Mouse (Mus musculus) skeletal muscle tissue, adult 2 months (tissue): Measurements from ENCODE around the gene Nudt17.
"Not testable (repeated sequence)": the region's sequence is repeated elsewhere in the genome, so short reads cannot be mapped to it uniquely, and the experiment has no call there.

Experiments
- DNase-seq: peaks from one replicate; pipeline ENCODE4 v3.0.0-alpha.2; 2012; ENCODE audit warnings: low read depth, low spot score

Gene Nudt17

GRCm38 (mm10) chr3:96671519-96671918, 36.8 kb downstream of the Nudt17 start:
- DNase-seq, result no peak

GRCm38 (mm10) chr3:96669727-96670468, 38.5 kb downstream of the Nudt17 start, which contains the start of gene Ankrd35:
Gene Ankrd35 (plus strand): TSS chr3:96670131.
- peak; percentile 81 for DNase-seq

DNA sequence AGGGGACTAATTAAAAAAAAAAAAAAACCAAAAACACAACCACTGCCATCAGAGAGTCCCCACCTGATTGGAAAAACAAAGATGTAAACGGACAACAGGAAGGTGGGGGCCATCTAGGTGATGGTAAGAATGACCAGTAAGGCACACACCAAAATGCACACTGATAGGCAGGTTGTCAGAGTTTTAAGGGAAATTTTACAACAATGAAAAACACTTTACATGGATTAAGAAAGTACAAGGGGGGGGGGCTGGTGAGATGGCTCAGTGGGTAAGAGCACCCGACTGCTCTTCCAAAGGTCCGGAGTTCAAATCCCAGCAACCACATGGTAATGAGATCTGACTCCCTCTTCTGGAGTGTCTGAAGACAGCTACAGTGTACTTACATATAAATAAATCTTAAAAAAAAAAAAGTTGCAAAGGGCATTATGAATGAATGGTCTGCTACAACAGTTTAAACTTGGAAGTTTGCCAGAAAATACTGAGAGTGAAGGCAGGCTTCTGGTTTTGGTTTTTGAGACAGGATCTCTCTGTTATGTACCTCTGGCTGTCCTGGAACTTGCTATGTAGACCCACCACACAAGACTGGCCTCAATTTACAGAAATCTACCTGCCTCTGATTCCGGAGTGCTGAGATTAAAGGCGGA, 39.8 kb downstream of the Nudt17 start:
- DNase-seq, result no peak

GRCm38 (mm10) chr3:96667316-96667715, 41.0 kb downstream of the Nudt17 start:
- no peak for DNase-seq

DNA sequence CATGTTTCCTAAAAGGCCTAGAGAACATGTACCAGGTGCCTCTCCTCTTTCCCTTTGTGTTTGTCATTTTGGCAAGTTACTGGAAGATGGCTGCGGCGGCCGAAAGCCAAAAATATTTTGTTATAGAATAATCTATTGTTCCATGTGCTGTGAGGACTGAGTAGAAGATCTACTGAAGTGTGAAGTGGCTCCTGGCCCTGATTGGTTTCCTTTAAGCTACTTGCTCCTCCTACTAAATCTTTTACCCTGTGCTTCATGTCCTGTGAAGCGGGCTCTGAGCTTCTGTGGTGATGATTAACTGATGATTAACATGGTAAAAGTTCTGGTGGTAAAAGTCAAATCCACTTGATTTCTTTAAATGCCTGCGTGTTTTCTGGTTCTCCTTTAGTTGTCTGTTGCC, 41.4 kb downstream of the Nudt17 start:
- no peak for DNase-seq

DNA sequence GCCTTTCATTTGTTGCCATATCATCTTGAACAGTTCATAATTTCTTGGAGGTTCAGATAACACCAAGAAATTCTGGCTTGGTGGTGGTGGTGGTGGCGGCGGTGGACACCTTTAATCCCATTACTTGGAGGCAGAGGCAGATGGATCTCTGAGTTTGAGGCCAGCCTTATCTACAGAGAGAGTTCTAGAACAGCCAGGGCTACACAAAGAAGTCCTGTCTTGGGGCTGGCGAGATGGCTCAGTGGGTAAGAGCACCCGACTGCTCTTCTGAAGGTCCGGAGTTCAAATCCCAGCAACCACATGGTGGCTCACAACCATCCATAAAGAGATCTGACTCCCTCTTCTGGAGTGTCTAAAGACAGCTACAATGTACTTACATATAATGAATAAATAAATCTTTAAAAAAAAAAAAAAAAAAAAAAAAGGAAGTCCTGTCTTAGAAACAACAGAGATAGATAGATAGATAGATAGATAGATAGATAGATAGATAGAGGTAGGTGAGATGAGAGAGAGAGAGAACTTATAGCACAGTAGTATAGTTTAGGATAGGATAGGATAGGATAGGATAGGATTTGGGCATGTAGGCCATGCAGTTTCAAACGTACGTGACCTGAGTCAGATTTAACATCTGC, 42.5 kb downstream of the Nudt17 start:
- not testable (repeated sequence) for DNase-seq

DNA sequence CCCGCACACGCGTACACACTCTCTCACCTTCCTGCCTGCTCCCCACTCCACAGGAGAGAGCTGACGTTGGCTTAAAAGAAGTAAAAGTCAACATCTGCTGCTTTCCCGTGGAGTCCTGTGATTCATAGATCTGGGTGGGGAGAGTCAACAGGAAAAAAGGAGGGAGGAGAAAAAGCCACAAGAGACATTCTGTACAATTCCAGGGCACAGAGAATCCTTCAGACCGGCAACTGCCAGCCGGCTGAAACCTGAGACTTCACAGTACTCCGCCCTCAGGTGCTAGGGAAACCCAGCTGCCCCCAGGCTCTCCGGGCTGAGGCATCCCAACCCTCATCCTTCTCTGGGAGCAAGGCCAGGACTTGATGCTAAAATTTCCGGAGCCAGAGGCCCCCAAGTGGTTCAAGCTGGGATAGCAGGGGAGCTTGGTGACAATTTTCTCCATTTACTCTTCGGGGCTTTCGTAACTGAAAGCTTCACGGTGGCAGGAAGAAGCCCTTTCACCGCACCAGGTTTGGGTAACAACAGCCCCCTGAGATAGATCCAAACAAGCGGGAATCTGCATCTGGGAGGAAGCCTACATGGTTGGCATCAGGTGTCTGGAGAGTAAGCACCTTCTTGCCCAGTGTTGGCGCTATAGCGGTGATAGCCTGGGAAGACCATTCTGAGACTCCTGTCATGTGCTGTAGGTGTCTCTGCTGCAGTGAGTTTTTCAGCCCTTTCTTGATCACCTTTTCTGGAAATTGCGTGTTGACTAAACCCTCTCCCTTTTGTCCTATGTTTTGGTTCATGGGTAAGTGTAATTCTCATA, 44.7 kb downstream of the Nudt17 start:
- DNase-seq, result peak; percentile 68

DNA sequence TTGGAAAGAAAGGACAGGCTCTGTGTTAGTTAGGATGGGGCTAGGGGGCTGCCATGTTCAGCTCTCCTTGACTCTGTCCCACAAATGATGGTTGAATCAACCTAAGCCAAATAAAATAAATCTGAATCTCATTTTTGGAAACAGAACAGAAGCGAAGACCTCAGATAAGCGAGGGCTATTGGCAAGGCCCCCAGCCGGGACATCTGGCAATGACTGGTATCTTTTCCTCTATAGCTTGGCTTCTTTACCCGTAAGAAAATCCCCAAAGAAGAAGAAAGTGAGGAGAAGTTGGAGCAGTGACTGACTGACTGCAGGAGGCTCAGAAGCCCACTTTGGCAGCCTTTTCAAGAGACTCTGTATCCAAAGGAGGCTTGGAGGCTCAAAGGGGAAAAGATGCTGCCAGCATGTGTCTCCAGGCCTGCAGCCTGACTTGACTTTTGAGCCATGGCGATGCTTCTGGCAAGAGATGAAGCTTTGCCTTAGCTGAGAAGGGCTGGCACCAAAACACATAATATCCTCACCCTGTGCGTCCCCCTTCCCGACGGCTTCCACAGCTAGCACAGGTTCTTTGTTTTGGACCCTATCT, 45.5 kb downstream of the Nudt17 start:
- no peak for DNase-seq

GRCm38 (mm10) chr3:96660901-96661300, 47.5 kb downstream of the Nudt17 start:
- no peak for DNase-seq
